Mouse (Mus musculus): Measurements from ENCODE around the gene Gdf5.

- TF ChIP-seq POLR2A (IDR thresholded peaks at IDR 0.05; ENCODE audit: low read depth, low read length): no peak
- no peak for TF ChIP-seq CTCF (IDR thresholded peaks at IDR 0.05; ENCODE audit: extremely low read depth, insufficient read depth, insufficient read length, insufficient replicate concordance)
Measured at GRCm38 (mm10) chr2:155941697-155942442, 3.3 kb downstream of the Gdf5 start.
